Mouse (Mus musculus) neural tube, embryonic 14.5 days (tissue): ENCODE results near the gene Gm20388. TPM values are rescaled to one million over a fixed set of nuclear protein-coding genes. Genes with fewer than 3 reads are reported as not detected.

Source experiments
- ATAC-seq: fragments of 200-750 bp; cut with Nextera tagmentation; 2 replicates; pipeline ENCODE4 v1.8.0; 2017; ENCODE audit warnings: low read depth, mild to moderate bottlenecking, moderate TSS enrichment, moderate library complexity
- H3K27ac ChIP-seq: fragments of 300-500 bp; sonication (generic); 2 replicates; pipeline ENCODE4 v1.5.1; 2014; ENCODE audit warnings: low read depth, mild to moderate bottlenecking, control low read depth, low read length, moderate library complexity, mixed read lengths
- H3K27me3 ChIP-seq: fragments of 300-500 bp; sonication (generic); 2 replicates; pipeline ENCODE4 v1.6.1; 2014; ENCODE audit warnings: low read length; ENCODE audit not compliant: control insufficient read depth, insufficient read depth
- H3K36me3 ChIP-seq: fragments of 300-500 bp; sonication (generic); 2 replicates; pipeline ENCODE4 v1.6.1; 2014; ENCODE audit warnings: low read length, mixed read lengths; ENCODE audit not compliant: control insufficient read depth, insufficient read depth
- H3K4me1 ChIP-seq: fragments of 300-500 bp; sonication (generic); 2 replicates; pipeline ENCODE4 v1.6.1; 2014; ENCODE audit warnings: low read length; ENCODE audit not compliant: control insufficient read depth, insufficient read depth
- H3K4me2 ChIP-seq: fragments of 300-500 bp; sonication (generic); 2 replicates; pipeline ENCODE4 v1.6.1; 2014; ENCODE audit warnings: mild to moderate bottlenecking, low read depth, low read length, control low read depth
- H3K4me3 ChIP-seq: fragments of 300-500 bp; sonication (generic); 2 replicates; pipeline ENCODE4 v1.5.1; 2014; ENCODE audit warnings: low read depth, low read length, control low read depth, mixed read lengths
- H3K9ac ChIP-seq: fragments of 300-500 bp; sonication (generic); replicated peaks from 2 replicates; pipeline ENCODE4 v1.6.1; 2014; ENCODE audit warnings: low read depth, mild to moderate bottlenecking, control low read depth, low read length, mixed read lengths
- H3K9me3 ChIP-seq: fragments of 300-500 bp; sonication (generic); 2 replicates; pipeline ENCODE4 v1.6.1; 2016; ENCODE audit warnings: low read length; ENCODE audit not compliant: control insufficient read depth
- WGBS: fragments of 180-500 bp; shearing (Covaris S2); extraction: QIAGEN DNeasy Blood & Tissue Kit; methylation state at CpG from one replicate; pipeline ENCODE4 v1.1.7; 2014; 5-methylcytosine and 5-hydroxymethylcytosine counted together
- polyA plus RNA-seq: library from polyadenylated mRNA; unstranded; fragments of >200 nt; fragmentation: Nextera tagmentation; extraction: Ambion mirVana; gene quantifications from 2 replicates; pipeline ENCODE4 v1.2.1, GENCODE M21; 2014

The Gm20388 gene
- polyA plus RNA-seq, 1 experiment from 2014 or later, result 10.3 TPM

GRCm38 (mm10) chr8:120883369-120883768 is 972.7 kb downstream of the Gm20388 start:
- ATAC-seq, result no peak
- Histone ChIP-seq H3K27ac (no peak overlapping the region), H3K27me3 (peaks cover 38% of the 10 kb centered on the region), H3K9ac (no peak overlapping the region), H3K9me3 (no peaks in the 10 kb centered on the region), H3K4me1 (0 out of 2 replicates have a peak, but pooled peaks cover 3% of the 10 kb centered on the region), H3K36me3 (no peaks in the 10 kb centered on the region), H3K4me3 (no peak overlapping the region), H3K4me2 (no peak overlapping the region)
- WGBS, result 2% methylated on average over 25 of the region's 25 CpGs

- H3K36me3 ChIP-seq, result no peaks in the 10 kb centered on the region
- no peak overlapping the region for H3K4me2 ChIP-seq
- no peak overlapping the region for H3K9ac ChIP-seq
- WGBS, result 6% methylated on average over 15 of the region's 15 CpGs
- no peak for ATAC-seq
- peaks cover 43% of the 10 kb centered on the region for H3K27me3 ChIP-seq
- H3K4me1 ChIP-seq, result 0 out of 2 replicates have a peak, but pooled peaks cover 3% of the 10 kb centered on the region
- H3K27ac ChIP-seq, result no peak overlapping the region
- H3K4me3 ChIP-seq, result no peak overlapping the region
- no peaks in the 10 kb centered on the region for H3K9me3 ChIP-seq
These were observed 973.2 kb downstream of the Gm20388 start for GRCm38 (mm10) chr8:120883853-120884252.

- Histone ChIP-seq H3K9me3 (no peaks in the 10 kb centered on the region), H3K9ac (no peak overlapping the region), H3K4me3 (no peak overlapping the region), H3K4me2 (no peak overlapping the region), H3K27ac (no peak overlapping the region), H3K27me3 (peaks cover 50% of the 10 kb centered on the region), H3K36me3 (no peaks in the 10 kb centered on the region), H3K4me1 (0 out of 2 replicates have a peak, but pooled peaks cover 3% of the 10 kb centered on the region)
- WGBS, result 11% methylated on average over 13 of the region's 13 CpGs
- ATAC-seq, result no peak
These were observed 974.2 kb downstream of the Gm20388 start for GRCm38 (mm10) chr8:120884881-120885280.

- 14% methylated on average over 10 of the region's 10 CpGs for WGBS
These were observed 976.6 kb downstream of the Gm20388 start for GRCm38 (mm10) chr8:120887254-120887653.

GRCm38 (mm10) chr8:120888005-120888404 is 977.4 kb downstream of the Gm20388 start:
- no peaks in the 10 kb centered on the region for H3K9me3 ChIP-seq
- H3K4me3 ChIP-seq, result no peak overlapping the region
- H3K27me3 ChIP-seq, result peaks cover 51% of the 10 kb centered on the region
- no peaks in the 10 kb centered on the region for H3K36me3 ChIP-seq
- no peak overlapping the region for H3K9ac ChIP-seq
- H3K27ac ChIP-seq, result no peak overlapping the region
- H3K4me1 ChIP-seq, result 0 out of 2 replicates have a peak, but pooled peaks cover 3% of the 10 kb centered on the region
- no peak overlapping the region for H3K4me2 ChIP-seq
- WGBS, result 43% methylated on average over 5 of the region's 5 CpGs
- no peak for ATAC-seq

More at GRCm38 (mm10) chr8:120887254-120887653, 976.6 kb downstream of the Gm20388 start:
- no peak for ATAC-seq
- Histone ChIP-seq H3K9me3 (no peaks in the 10 kb centered on the region), H3K4me1 (0 out of 2 replicates have a peak, but pooled peaks cover 3% of the 10 kb centered on the region), H3K9ac (no peak overlapping the region), H3K36me3 (no peaks in the 10 kb centered on the region), H3K4me2 (no peak overlapping the region), H3K4me3 (no peak overlapping the region), H3K27me3 (peaks cover 50% of the 10 kb centered on the region), H3K27ac (no peak overlapping the region)

- Histone ChIP-seq H3K4me2 (no peak overlapping the region), H3K4me3 (no peak overlapping the region), H3K36me3 (no peaks in the 10 kb centered on the region), H3K9ac (no peak overlapping the region), H3K27ac (no peak overlapping the region), H3K4me1 (no peaks in the 10 kb centered on the region), H3K9me3 (no peaks in the 10 kb centered on the region), H3K27me3 (peaks cover 57% of the 10 kb centered on the region)
- no peak for ATAC-seq
- 92% methylated on average over 4 of the region's 4 CpGs for WGBS
These were observed 978.5 kb downstream of the Gm20388 start for GRCm38 (mm10) chr8:120889189-120889588.

- Histone ChIP-seq H3K27me3 (peaks cover 58% of the 10 kb centered on the region), H3K9me3 (no peaks in the 10 kb centered on the region), H3K9ac (no peak overlapping the region), H3K36me3 (no peaks in the 10 kb centered on the region), H3K27ac (no peak overlapping the region), H3K4me2 (no peak overlapping the region), H3K4me1 (no peaks in the 10 kb centered on the region), H3K4me3 (no peak overlapping the region)
- no peak for ATAC-seq
- WGBS, result 2% methylated on average over 11 of the region's 11 CpGs
These were observed 979.4 kb downstream of the Gm20388 start for GRCm38 (mm10) chr8:120890068-120890467.

- Histone ChIP-seq H3K4me1 (no peaks in the 10 kb centered on the region), H3K4me3 (no peak overlapping the region), H3K36me3 (no peaks in the 10 kb centered on the region), H3K4me2 (no peak overlapping the region), H3K9me3 (no peaks in the 10 kb centered on the region), H3K27ac (no peak overlapping the region), H3K27me3 (peaks cover 20% of the 10 kb centered on the region), H3K9ac (no peak overlapping the region)
- 2% methylated on average over 4 of the region's 4 CpGs for WGBS
- ATAC-seq, result no peak
These were observed 984.4 kb downstream of the Gm20388 start for GRCm38 (mm10) chr8:120895009-120895408.

- 1% methylated on average over 13 of the region's 13 CpGs for WGBS
- Histone ChIP-seq H3K36me3 (no peaks in the 10 kb centered on the region), H3K4me2 (peak overlapping the region; percentile 9; the same call in 1 of the 2 replicates), H3K27ac (no peak overlapping the region), H3K4me3 (no peak overlapping the region), H3K9me3 (no peaks in the 10 kb centered on the region), H3K9ac (no peak overlapping the region), H3K27me3 (peaks cover 20% of the 10 kb centered on the region), H3K4me1 (no peaks in the 10 kb centered on the region)
- no peak; the same call in 1 of the 2 replicates for ATAC-seq
These were observed 985.0 kb downstream of the Gm20388 start for GRCm38 (mm10) chr8:120895600-120895999.
